Mouse (Mus musculus): ENCODE data around the gene Ralgps1. TPM values are rescaled to one million over a fixed set of nuclear protein-coding genes. Genes with fewer than 3 reads are reported as not detected.

The Ralgps1 gene
- polyA plus RNA-seq, 1 experiment from 2014 or later = 5.2 TPM

- WGBS = 43% methylated on average over 9 of the region's 9 CpGs
- Histone ChIP-seq H3K27me3 (ENCODE audit: control insufficient read depth, insufficient read depth, low read depth, low read length) (no peaks in the 10 kb centered on the region), H3K9me3 (ENCODE audit: control insufficient read depth, low read length) (no peaks in the 10 kb centered on the region), H3K9ac (ENCODE audit: low read length) (no peak overlapping the region), H3K4me1 (replicated peaks; ENCODE audit: control insufficient read depth, insufficient read depth, low read length) (peaks cover 20% of the 10 kb centered on the region), H3K4me2 (ENCODE audit: low read depth, low read length) (no peak overlapping the region), H3K4me3 (ENCODE audit: low read length) (no peak overlapping the region), H3K27ac (ENCODE audit: low read length) (peak overlapping the region; percentile 76), H3K36me3 (ENCODE audit: control insufficient read depth, insufficient read depth, low read length) (no peaks in the 10 kb centered on the region)
- ATAC-seq (ENCODE audit: low read depth) = peak; percentile 76
Measured at GRCm38 (mm10) chr2:33365703-33366471, 5.4 kb downstream of the Ralgps1 start.

- H3K36me3 ChIP-seq (ENCODE audit: control insufficient read depth, insufficient read depth, low read length) = no peaks in the 10 kb centered on the region
- no peak overlapping the region for H3K27ac ChIP-seq (ENCODE audit: low read length)
- ATAC-seq (ENCODE audit: low read depth) = no peak
- H3K27me3 ChIP-seq (ENCODE audit: control insufficient read depth, insufficient read depth, low read depth, low read length) = no peaks in the 10 kb centered on the region
- H3K4me2 ChIP-seq (ENCODE audit: low read depth, low read length) = no peak overlapping the region
- H3K9ac ChIP-seq (ENCODE audit: low read length) = no peak overlapping the region
- H3K4me1 ChIP-seq (replicated peaks; ENCODE audit: control insufficient read depth, insufficient read depth, low read length) = peaks cover 18% of the 10 kb centered on the region
- H3K4me3 ChIP-seq (ENCODE audit: low read length) = no peak overlapping the region
- no peaks in the 10 kb centered on the region for H3K9me3 ChIP-seq (ENCODE audit: control insufficient read depth, low read length)
- 84% methylated on average over 4 of the region's 4 CpGs for WGBS
Measured at GRCm38 (mm10) chr2:33364656-33365055, 6.6 kb downstream of the Ralgps1 start.

GRCm38 (mm10) chr2:33363890-33364289 is 7.4 kb downstream of the Ralgps1 start:
- H3K36me3 ChIP-seq (ENCODE audit: control insufficient read depth, insufficient read depth, low read length) = no peaks in the 10 kb centered on the region
- H3K4me2 ChIP-seq (ENCODE audit: low read depth, low read length) = no peak overlapping the region
- no peak for ATAC-seq (ENCODE audit: low read depth)
- no peaks in the 10 kb centered on the region for H3K27me3 ChIP-seq (ENCODE audit: control insufficient read depth, insufficient read depth, low read depth, low read length)
- H3K4me1 ChIP-seq (replicated peaks; ENCODE audit: control insufficient read depth, insufficient read depth, low read length) = peaks cover 18% of the 10 kb centered on the region
- H3K9me3 ChIP-seq (ENCODE audit: control insufficient read depth, low read length) = no peaks in the 10 kb centered on the region
- no peak overlapping the region for H3K4me3 ChIP-seq (ENCODE audit: low read length)
- no peak overlapping the region for H3K27ac ChIP-seq (ENCODE audit: low read length)
- 82% methylated on average over 4 of the region's 4 CpGs for WGBS
- no peak overlapping the region for H3K9ac ChIP-seq (ENCODE audit: low read length)

- H3K27ac ChIP-seq (ENCODE audit: low read length) = no peak overlapping the region
- H3K27me3 ChIP-seq (ENCODE audit: control insufficient read depth, insufficient read depth, low read depth, low read length) = no peaks in the 10 kb centered on the region
- 43% methylated on average over 9 of the region's 9 CpGs for WGBS
- H3K4me2 ChIP-seq (ENCODE audit: low read depth, low read length) = no peak overlapping the region
- H3K36me3 ChIP-seq (ENCODE audit: control insufficient read depth, insufficient read depth, low read length) = no peaks in the 10 kb centered on the region
- peaks cover 11% of the 10 kb centered on the region for H3K4me1 ChIP-seq (replicated peaks; ENCODE audit: control insufficient read depth, insufficient read depth, low read length)
- H3K9ac ChIP-seq (ENCODE audit: low read length) = no peak overlapping the region
- no peaks in the 10 kb centered on the region for H3K9me3 ChIP-seq (ENCODE audit: control insufficient read depth, low read length)
- no peak overlapping the region for H3K4me3 ChIP-seq (ENCODE audit: low read length)
- ATAC-seq (ENCODE audit: low read depth) = no peak
Measured at GRCm38 (mm10) chr2:33361139-33361716, 10.1 kb downstream of the Ralgps1 start.

GRCm38 (mm10) chr2:33360564-33360963 is 10.7 kb downstream of the Ralgps1 start:
- WGBS = 67% methylated on average over 3 of the region's 3 CpGs
- no peaks in the 10 kb centered on the region for H3K36me3 ChIP-seq (ENCODE audit: control insufficient read depth, insufficient read depth, low read length)
- no peak overlapping the region for H3K27ac ChIP-seq (ENCODE audit: low read length)
- no peak overlapping the region for H3K9ac ChIP-seq (ENCODE audit: low read length)
- no peaks in the 10 kb centered on the region for H3K9me3 ChIP-seq (ENCODE audit: control insufficient read depth, low read length)
- no peak overlapping the region for H3K4me3 ChIP-seq (ENCODE audit: low read length)
- no peak overlapping the region for H3K4me2 ChIP-seq (ENCODE audit: low read depth, low read length)
- ATAC-seq (ENCODE audit: low read depth) = no peak
- no peaks in the 10 kb centered on the region for H3K27me3 ChIP-seq (ENCODE audit: control insufficient read depth, insufficient read depth, low read depth, low read length)
- H3K4me1 ChIP-seq (replicated peaks; ENCODE audit: control insufficient read depth, insufficient read depth, low read length) = peaks cover 5% of the 10 kb centered on the region

GRCm38 (mm10) chr2:33359184-33359583 is 12.1 kb downstream of the Ralgps1 start:
- Histone ChIP-seq H3K27ac (ENCODE audit: low read length) (no peak overlapping the region), H3K9me3 (ENCODE audit: control insufficient read depth, low read length) (no peaks in the 10 kb centered on the region), H3K4me3 (ENCODE audit: low read length) (no peak overlapping the region), H3K36me3 (ENCODE audit: control insufficient read depth, insufficient read depth, low read length) (no peaks in the 10 kb centered on the region), H3K4me1 (replicated peaks; ENCODE audit: control insufficient read depth, insufficient read depth, low read length) (no peaks in the 10 kb centered on the region; the same call in 1 of the 2 replicates), H3K27me3 (ENCODE audit: control insufficient read depth, insufficient read depth, low read depth, low read length) (no peaks in the 10 kb centered on the region), H3K4me2 (ENCODE audit: low read depth, low read length) (no peak overlapping the region), H3K9ac (ENCODE audit: low read length) (no peak overlapping the region)
- WGBS = 79% methylated on average over 8 of the region's 8 CpGs
- no peak for ATAC-seq (ENCODE audit: low read depth)

- no peaks in the 10 kb centered on the region for H3K27me3 ChIP-seq (ENCODE audit: control insufficient read depth, insufficient read depth, low read depth, low read length)
- WGBS = 66% methylated on average over 7 of the region's 7 CpGs
- H3K36me3 ChIP-seq (ENCODE audit: control insufficient read depth, insufficient read depth, low read length) = no peaks in the 10 kb centered on the region
- H3K4me2 ChIP-seq (ENCODE audit: low read depth, low read length) = no peak overlapping the region
- no peak overlapping the region for H3K27ac ChIP-seq (ENCODE audit: low read length)
- no peak overlapping the region for H3K9ac ChIP-seq (ENCODE audit: low read length)
- H3K4me3 ChIP-seq (ENCODE audit: low read length) = no peak overlapping the region
- no peak for ATAC-seq (ENCODE audit: low read depth)
- H3K9me3 ChIP-seq (ENCODE audit: control insufficient read depth, low read length) = no peaks in the 10 kb centered on the region
- H3K4me1 ChIP-seq (replicated peaks; ENCODE audit: control insufficient read depth, insufficient read depth, low read length) = no peaks in the 10 kb centered on the region; the same call in 1 of the 2 replicates
Measured at GRCm38 (mm10) chr2:33357250-33357838, 13.9 kb downstream of the Ralgps1 start.

- Histone ChIP-seq H3K9me3 (ENCODE audit: control insufficient read depth, low read length) (no peaks in the 10 kb centered on the region), H3K4me3 (ENCODE audit: low read length) (no peak overlapping the region), H3K9ac (ENCODE audit: low read length) (no peak overlapping the region), H3K4me1 (replicated peaks; ENCODE audit: control insufficient read depth, insufficient read depth, low read length) (no peaks in the 10 kb centered on the region; the same call in 1 of the 2 replicates), H3K36me3 (ENCODE audit: control insufficient read depth, insufficient read depth, low read length) (no peaks in the 10 kb centered on the region), H3K4me2 (ENCODE audit: low read depth, low read length) (no peak overlapping the region), H3K27me3 (ENCODE audit: control insufficient read depth, insufficient read depth, low read depth, low read length) (no peaks in the 10 kb centered on the region), H3K27ac (ENCODE audit: low read length) (no peak overlapping the region)
- no peak for ATAC-seq (ENCODE audit: low read depth)
- 87% methylated on average over 6 of the region's 6 CpGs for WGBS
Measured at GRCm38 (mm10) chr2:33355558-33355957, 15.7 kb downstream of the Ralgps1 start.

GRCm38 (mm10) chr2:33353432-33353831 is 17.9 kb downstream of the Ralgps1 start:
- no peak overlapping the region for H3K9ac ChIP-seq (ENCODE audit: low read length)
- no peak overlapping the region for H3K4me2 ChIP-seq (ENCODE audit: low read depth, low read length)
- WGBS = 64% methylated on average over 5 of the region's 5 CpGs
- no peak overlapping the region for H3K4me3 ChIP-seq (ENCODE audit: low read length)
- no peak overlapping the region for H3K27ac ChIP-seq (ENCODE audit: low read length)
- ATAC-seq (ENCODE audit: low read depth) = no peak
- no peaks in the 10 kb centered on the region for H3K27me3 ChIP-seq (ENCODE audit: control insufficient read depth, insufficient read depth, low read depth, low read length)
- no peaks in the 10 kb centered on the region for H3K9me3 ChIP-seq (ENCODE audit: control insufficient read depth, low read length)
- no peaks in the 10 kb centered on the region; the same call in 1 of the 2 replicates for H3K4me1 ChIP-seq (replicated peaks; ENCODE audit: control insufficient read depth, insufficient read depth, low read length)
- H3K36me3 ChIP-seq (ENCODE audit: control insufficient read depth, insufficient read depth, low read length) = no peaks in the 10 kb centered on the region
